Mouse (Mus musculus) heart, embryonic 11.5 days (tissue): Measurements from ENCODE around the gene Fam71f2. TPM values are rescaled to one million over a fixed set of nuclear protein-coding genes. Genes with fewer than 3 reads are reported as not detected.

Experiments
- polyA plus RNA-seq: library from polyadenylated mRNA; unstranded; fragments of >200 nt; fragmentation: Nextera tagmentation; extraction: Ambion mirVana; gene quantifications from 2 replicates; pipeline ENCODE4 v1.2.1, GENCODE M21; 2014

Fam71f2 gene
- polyA plus RNA-seq, 1 experiment from 2014 or later, result 0.53 TPM

Other genes starting within 250 kb of the Fam71f2 start
- not detected in 2 replicates for gene Lep, start 219.4 kb upstream of the Fam71f2 start, polyA plus RNA-seq
- gene Rbm28, start 114.6 kb upstream of the Fam71f2 start, polyA plus RNA-seq, result 39.9 and 43.0 TPM in 2 replicates
- 1.6 and 1.8 TPM in 2 replicates for gene Prrt4, start 100.0 kb upstream of the Fam71f2 start, polyA plus RNA-seq
- 34.3 and 40.4 TPM in 2 replicates for gene Impdh1, start 63.2 kb upstream of the Fam71f2 start, polyA plus RNA-seq
- gene Hilpda, start 7.1 kb upstream of the Fam71f2 start, polyA plus RNA-seq, result 23.4 and 27.4 TPM in 2 replicates
- gene Fam71f1, start 39.5 kb downstream of the Fam71f2 start, polyA plus RNA-seq, result 0.10 and 0.21 TPM in 2 replicates
- 443 and 519 TPM in 2 replicates for gene Calu, start 68.5 kb downstream of the Fam71f2 start, polyA plus RNA-seq
- gene Opn1sw, start 108.9 kb downstream of the Fam71f2 start, polyA plus RNA-seq, result 0.27 and 0.30 TPM in 2 replicates
- 27.0 and 30.2 TPM in 2 replicates for gene Ccdc136, start 116.7 kb downstream of the Fam71f2 start, polyA plus RNA-seq
- 37.1 and 42.5 TPM in 2 replicates for gene Flnc, start 153.7 kb downstream of the Fam71f2 start, polyA plus RNA-seq
- gene Atp6v1f, start 188.1 kb downstream of the Fam71f2 start, polyA plus RNA-seq, result 200 and 209 TPM in 2 replicates
- gene Atp6v1fnb, start 191.8 kb downstream of the Fam71f2 start, polyA plus RNA-seq, result not detected in 2 replicates
- 10.9 and 13.1 TPM in 2 replicates for gene Kcp, start 228.4 kb downstream of the Fam71f2 start, polyA plus RNA-seq
- gene Irf5, start 247.0 kb downstream of the Fam71f2 start, polyA plus RNA-seq, result 11.6 and 14.8 TPM in 2 replicates